Mouse (Mus musculus) midbrain, embryonic 13.5 days (tissue): ENCODE results near the gene Mpg. TPM values are rescaled to one million over a fixed set of nuclear protein-coding genes. Genes with fewer than 3 reads are reported as not detected.
A peak's percentile ranks its signal among the peaks of the same experiment; 100 is the strongest.

Experiments
- ATAC-seq: fragments of 200-750 bp; cut with Nextera tagmentation; 2 replicates; pipeline ENCODE4 v1.8.0; 2017; ENCODE audit warnings: mild to moderate bottlenecking, moderate TSS enrichment, moderate library complexity
- H3K27ac ChIP-seq: fragments of 300-500 bp; sonication (generic); 2 replicates; pipeline ENCODE4 v1.5.1; 2015; ENCODE audit warnings: inconsistent platforms, mild to moderate bottlenecking, moderate library complexity
- H3K27me3 ChIP-seq: fragments of 300-500 bp; sonication (generic); 2 replicates; pipeline ENCODE4 v1.6.1; 2015; ENCODE audit warnings: mild to moderate bottlenecking, inconsistent platforms
- H3K36me3 ChIP-seq: fragments of 300-500 bp; sonication (generic); 2 replicates; pipeline ENCODE4 v1.6.1; 2015; ENCODE audit warnings: mild to moderate bottlenecking, inconsistent platforms
- H3K4me1 ChIP-seq: fragments of 300-500 bp; sonication (generic); replicated peaks from 2 replicates; pipeline ENCODE4 v1.6.1; 2015; ENCODE audit warnings: inconsistent platforms
- H3K4me2 ChIP-seq: fragments of 300-500 bp; sonication (generic); replicated peaks from 2 replicates; pipeline ENCODE4 v1.6.1; 2015; ENCODE audit warnings: moderate library complexity, mild to moderate bottlenecking, inconsistent platforms
- H3K4me3 ChIP-seq: fragments of 300-500 bp; sonication (generic); replicated peaks from 2 replicates; pipeline ENCODE4 v1.5.1; 2015; ENCODE audit warnings: mild to moderate bottlenecking, inconsistent platforms
- H3K9ac ChIP-seq: fragments of 300-500 bp; sonication (generic); replicated peaks from 2 replicates; pipeline ENCODE4 v1.6.1; 2015; ENCODE audit warnings: mild to moderate bottlenecking, inconsistent platforms
- H3K9me3 ChIP-seq: fragments of 300-500 bp; sonication (generic); 2 replicates; pipeline ENCODE4 v1.6.1; 2016; ENCODE audit warnings: mild to moderate bottlenecking, inconsistent platforms
- WGBS: fragments of 180-500 bp; shearing (Covaris S2); methylation state at CpG from one replicate; pipeline ENCODE4 v1.1.7; 2015; 5-methylcytosine and 5-hydroxymethylcytosine counted together
- polyA plus RNA-seq: library from polyadenylated mRNA; unstranded; fragments of >200 nt; fragmentation: Nextera tagmentation; extraction: Ambion mirVana; gene quantifications from 2 replicates; pipeline ENCODE4 v1.2.1, GENCODE M21; 2015

Mpg gene
- polyA plus RNA-seq, 1 experiment from 2014 or later, result 34.1 TPM

DNA sequence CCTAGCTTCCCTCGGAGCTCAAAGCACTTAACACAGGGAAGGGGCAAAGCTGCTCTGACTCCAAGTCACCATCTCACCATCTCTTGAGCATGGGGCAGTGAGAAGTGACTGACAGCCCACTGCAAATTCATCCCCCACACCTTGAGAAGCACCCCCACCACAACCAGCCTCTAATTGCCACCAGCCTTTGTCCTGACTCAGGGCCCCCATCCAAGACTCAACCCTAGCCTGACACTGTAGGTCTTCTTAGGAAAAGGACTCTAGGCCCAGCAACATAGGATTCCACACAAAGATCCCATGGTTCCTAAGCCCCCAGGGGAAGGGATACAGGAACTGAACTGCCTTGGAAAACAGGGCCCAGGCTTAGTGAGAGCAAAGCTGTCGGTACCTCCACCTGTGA, 9.8 kb downstream of the Mpg start:
- peaks cover 59% of the 10 kb centered on the region for H3K36me3 ChIP-seq
- no peak overlapping the region for H3K4me3 ChIP-seq
- 0 out of 2 replicates have a peak, but pooled peaks have one; percentile 10 for ATAC-seq
- no peak overlapping the region for H3K4me2 ChIP-seq
- H3K4me1 ChIP-seq, result peaks cover 23% of the 10 kb centered on the region
- H3K27me3 ChIP-seq, result no peaks in the 10 kb centered on the region
- no peaks in the 10 kb centered on the region for H3K9me3 ChIP-seq
- peak overlapping the region; percentile 72 for H3K27ac ChIP-seq
- peak overlapping the region; percentile 24; the same call in 1 of the 2 replicates for H3K9ac ChIP-seq
- 64% methylated on average over 2 of the region's 2 CpGs for WGBS

DNA sequence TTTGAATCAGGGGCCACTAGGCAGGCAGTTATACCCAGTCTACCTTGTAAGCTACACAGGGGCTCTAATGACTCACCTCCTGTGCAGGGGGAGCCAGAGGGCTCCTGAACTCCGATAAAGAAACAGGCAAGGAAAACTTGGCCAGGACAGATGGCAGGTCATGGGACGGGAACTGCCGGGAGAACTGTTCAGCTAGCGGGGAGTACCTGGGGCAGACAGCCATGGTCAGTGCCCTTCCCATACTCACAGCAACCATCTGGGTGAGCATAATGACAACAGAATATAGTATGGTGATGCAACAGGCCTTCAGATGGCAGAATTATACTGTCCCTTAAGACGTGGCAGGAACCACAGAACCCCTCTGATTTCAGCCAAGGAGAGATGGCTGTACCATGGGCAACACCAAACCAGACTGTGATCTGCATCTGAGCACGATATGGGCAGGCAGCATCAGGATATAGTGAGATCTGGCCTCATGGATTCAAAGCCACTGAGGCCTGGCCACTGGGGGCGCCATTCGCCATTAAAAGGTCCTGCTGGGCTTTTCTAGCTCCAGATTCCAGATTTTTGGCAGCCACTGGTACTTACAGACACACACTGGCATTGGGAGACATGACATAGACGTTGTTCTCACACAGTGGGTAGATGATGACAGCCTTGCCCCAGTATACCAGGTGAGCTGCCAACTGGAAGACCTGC, 10.6 kb downstream of the Mpg start:
- no peak for ATAC-seq
- 61% methylated on average over 9 of the region's 9 CpGs for WGBS
- no peak overlapping the region for H3K4me3 ChIP-seq
- no peaks in the 10 kb centered on the region for H3K27me3 ChIP-seq
- H3K27ac ChIP-seq, result peak overlapping the region; percentile 72; the same call in 1 of the 2 replicates
- peaks cover 23% of the 10 kb centered on the region for H3K4me1 ChIP-seq
- H3K9me3 ChIP-seq, result no peaks in the 10 kb centered on the region
- no peak overlapping the region for H3K4me2 ChIP-seq
- peaks cover 59% of the 10 kb centered on the region for H3K36me3 ChIP-seq
- no peak overlapping the region for H3K9ac ChIP-seq

DNA sequence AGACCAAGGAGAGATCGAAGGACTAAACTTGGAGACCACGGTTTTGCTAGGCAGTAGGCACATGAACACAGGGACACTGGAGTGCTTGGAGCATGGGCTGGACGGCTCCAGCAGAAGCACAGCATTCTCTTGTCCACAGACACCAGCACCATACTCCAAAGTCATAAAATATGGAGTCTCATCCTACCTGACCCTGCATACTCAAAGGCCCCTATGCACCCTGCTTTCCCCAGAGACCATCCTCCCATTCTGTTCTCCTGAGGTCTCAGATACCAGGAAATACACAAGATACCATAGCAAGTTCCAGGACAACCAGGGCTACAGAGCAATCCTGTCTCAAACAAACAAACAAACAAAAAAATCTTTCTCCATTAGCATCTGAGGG, 11.1 kb downstream of the Mpg start:
- no peaks in the 10 kb centered on the region for H3K9me3 ChIP-seq
- peaks cover 23% of the 10 kb centered on the region for H3K4me1 ChIP-seq
- no peak overlapping the region for H3K4me3 ChIP-seq
- no peak overlapping the region for H3K27ac ChIP-seq
- no peak overlapping the region for H3K9ac ChIP-seq
- no peaks in the 10 kb centered on the region for H3K27me3 ChIP-seq
- peaks cover 54% of the 10 kb centered on the region for H3K36me3 ChIP-seq
- ATAC-seq, result no peak
- H3K4me2 ChIP-seq, result no peak overlapping the region
- 96% methylated on average over 3 of the region's 3 CpGs for WGBS

DNA sequence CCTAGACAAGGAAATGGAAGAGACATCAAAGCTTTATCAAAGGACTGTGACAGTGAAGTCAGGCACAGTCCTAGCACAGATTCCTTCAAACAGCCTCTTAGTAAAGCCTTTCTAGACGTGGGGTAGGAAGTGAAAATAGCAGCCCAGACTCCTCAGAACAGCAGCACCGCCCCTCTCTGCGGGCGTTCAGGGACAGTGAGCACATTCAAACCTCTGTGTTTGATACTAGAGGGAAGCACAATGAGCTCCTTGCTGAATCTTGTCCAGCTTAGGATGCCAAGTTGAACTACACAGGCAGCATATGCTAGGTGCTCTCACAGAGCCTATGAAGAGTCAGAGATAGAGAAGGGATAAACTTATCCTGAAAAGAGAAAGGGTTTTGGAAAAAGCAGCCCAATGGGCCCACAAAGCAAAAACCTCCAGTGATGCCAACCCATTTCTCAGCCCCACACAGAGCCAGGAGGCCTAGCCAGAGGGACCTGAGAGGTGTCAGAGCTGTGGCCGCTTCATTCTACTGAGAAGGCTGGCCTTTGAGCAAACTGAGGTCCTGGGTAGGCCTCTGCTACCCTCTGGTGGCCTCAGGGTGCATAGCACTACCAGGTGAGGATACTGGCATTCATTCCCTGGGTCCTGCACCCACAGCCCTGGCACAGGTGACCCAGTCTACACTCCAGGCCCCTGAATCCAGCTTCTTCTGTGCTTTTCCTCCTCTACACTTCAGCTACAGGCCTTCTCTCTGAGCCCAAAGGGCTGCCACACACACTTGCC, 12.0 kb downstream of the Mpg start:
- H3K4me1 ChIP-seq, result peaks cover 23% of the 10 kb centered on the region
- no peaks in the 10 kb centered on the region for H3K27me3 ChIP-seq
- no peak overlapping the region for H3K4me3 ChIP-seq
- ATAC-seq, result peak; percentile 72
- H3K4me2 ChIP-seq, result no peak overlapping the region
- 73% methylated on average over 5 of the region's 5 CpGs for WGBS
- H3K9me3 ChIP-seq, result no peaks in the 10 kb centered on the region
- H3K36me3 ChIP-seq, result peaks cover 45% of the 10 kb centered on the region
- no peak overlapping the region; the same call in 1 of the 2 replicates for H3K9ac ChIP-seq
- no peak overlapping the region for H3K27ac ChIP-seq

DNA sequence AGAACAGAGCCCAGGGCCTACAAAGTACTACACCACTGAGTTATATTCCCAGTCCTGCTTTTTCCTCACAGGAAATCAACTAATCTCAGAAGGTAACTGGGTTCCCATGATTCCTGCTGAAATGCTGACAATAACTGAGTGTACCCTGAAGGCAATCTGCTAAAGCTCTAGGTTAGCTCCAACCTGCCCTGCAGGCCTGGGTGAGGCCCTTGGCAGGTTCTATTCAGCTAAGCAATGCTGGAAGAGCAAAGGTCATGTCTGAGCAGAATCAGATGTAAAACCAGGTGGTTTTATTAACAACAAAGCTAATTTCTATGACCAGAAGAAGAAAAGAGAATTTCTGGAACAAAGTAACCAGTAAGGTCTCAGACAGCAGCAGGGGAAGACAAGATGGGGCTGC, 15.1 kb downstream of the Mpg start:
- H3K4me3 ChIP-seq, result no peak overlapping the region
- peaks cover 49% of the 10 kb centered on the region for H3K36me3 ChIP-seq
- no peak for ATAC-seq
- no peak overlapping the region for H3K4me2 ChIP-seq
- H3K4me1 ChIP-seq, result peaks cover 6% of the 10 kb centered on the region
- no peaks in the 10 kb centered on the region for H3K27me3 ChIP-seq
- H3K9ac ChIP-seq, result no peak overlapping the region
- no peak overlapping the region for H3K27ac ChIP-seq
- no peaks in the 10 kb centered on the region for H3K9me3 ChIP-seq

DNA sequence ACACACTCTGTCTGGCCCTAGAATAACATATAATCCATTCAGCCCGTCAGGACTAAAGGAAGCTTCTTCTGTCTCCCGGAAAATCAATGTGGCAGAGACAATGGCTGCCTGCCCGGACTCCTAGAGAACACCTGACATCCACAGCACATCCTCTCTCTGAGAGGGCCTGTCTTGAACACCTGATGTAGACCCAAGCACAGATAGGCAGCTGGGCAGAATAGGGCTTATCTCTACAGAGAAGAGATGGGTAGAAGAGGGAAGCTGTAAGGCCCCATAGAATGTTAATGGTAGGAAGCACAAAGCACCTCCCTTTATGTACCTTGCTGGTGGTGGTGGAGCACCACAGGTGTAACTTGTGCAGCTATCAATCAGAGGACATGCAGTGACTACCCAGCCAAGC, 15.9 kb downstream of the Mpg start:
- no peak for ATAC-seq
- Histone ChIP-seq H3K27ac (no peak overlapping the region), H3K27me3 (no peaks in the 10 kb centered on the region), H3K36me3 (peaks cover 57% of the 10 kb centered on the region), H3K4me3 (no peak overlapping the region), H3K9me3 (no peaks in the 10 kb centered on the region), H3K9ac (no peak overlapping the region), H3K4me1 (no peaks in the 10 kb centered on the region), H3K4me2 (no peak overlapping the region)
- WGBS, result 88% methylated on average over 3 of the region's 3 CpGs

DNA sequence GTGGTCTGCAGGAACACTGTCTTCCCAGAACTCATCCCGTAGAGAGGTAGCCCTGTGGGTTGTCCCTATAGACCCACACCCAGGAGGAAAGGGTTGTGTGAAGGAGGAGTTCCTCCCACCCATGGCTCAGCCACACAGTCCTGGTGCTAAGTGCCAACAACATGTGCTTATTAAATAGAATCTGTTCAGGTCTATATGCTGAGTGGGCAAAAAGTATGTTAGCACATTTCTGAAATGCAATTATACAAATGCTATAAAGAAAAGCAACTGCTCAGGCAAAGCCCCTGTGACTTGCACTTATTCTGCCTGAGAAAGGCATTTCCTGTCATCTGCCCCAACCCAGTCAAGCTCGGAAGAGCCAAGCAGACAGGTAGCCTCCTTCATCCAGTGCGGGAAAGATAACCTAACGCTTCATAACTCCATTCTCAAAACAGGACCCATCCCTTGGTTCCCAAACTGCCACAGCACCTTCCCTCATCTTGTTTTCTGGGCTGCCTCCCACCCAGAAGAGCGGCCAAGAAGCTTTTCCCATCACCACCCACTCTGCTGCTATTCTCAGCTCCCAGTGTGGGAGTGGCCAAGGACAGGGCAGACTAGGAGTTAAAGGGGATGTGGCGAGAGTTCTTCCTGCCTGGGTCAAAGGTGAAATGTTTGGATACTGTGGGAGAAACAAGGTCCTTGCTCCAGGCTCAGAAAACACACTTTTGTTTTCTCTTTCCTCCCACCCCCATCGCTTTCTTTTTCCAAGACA, 17.1 kb downstream of the Mpg start:
- Histone ChIP-seq H3K27me3 (no peaks in the 10 kb centered on the region), H3K4me3 (no peak overlapping the region), H3K4me2 (no peak overlapping the region), H3K36me3 (peaks cover 64% of the 10 kb centered on the region), H3K9ac (no peak overlapping the region), H3K9me3 (no peaks in the 10 kb centered on the region), H3K4me1 (no peaks in the 10 kb centered on the region), H3K27ac (no peak overlapping the region)
- ATAC-seq, result no peak
- 81% methylated on average over 7 of the region's 7 CpGs for WGBS

DNA sequence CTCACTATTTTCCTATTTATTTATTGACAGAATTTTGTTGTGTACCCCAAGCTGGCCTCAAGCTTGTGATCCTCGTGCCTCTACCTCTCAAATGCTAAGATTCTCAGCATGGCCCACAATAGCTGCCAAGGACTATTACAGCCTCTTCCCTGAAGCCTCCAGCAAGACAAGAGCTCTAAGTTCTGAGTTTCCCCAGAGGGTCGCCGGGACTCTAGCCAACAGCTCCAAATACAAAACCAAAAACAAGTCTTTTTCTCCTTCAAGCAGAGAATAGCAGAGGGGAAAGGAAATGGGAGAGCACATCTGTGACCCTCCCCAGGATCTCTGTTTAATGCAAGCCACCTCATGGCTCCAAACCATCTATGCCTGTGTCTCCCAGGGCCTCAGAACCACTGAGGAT, 17.8 kb downstream of the Mpg start:
- no peak overlapping the region for H3K4me3 ChIP-seq
- H3K9ac ChIP-seq, result no peak overlapping the region; the same call in 1 of the 2 replicates
- no peaks in the 10 kb centered on the region for H3K27me3 ChIP-seq
- no peak for ATAC-seq
- H3K4me1 ChIP-seq, result no peaks in the 10 kb centered on the region
- no peak overlapping the region for H3K4me2 ChIP-seq
- H3K27ac ChIP-seq, result no peak overlapping the region
- no peaks in the 10 kb centered on the region for H3K9me3 ChIP-seq
- peaks cover 64% of the 10 kb centered on the region for H3K36me3 ChIP-seq
- WGBS, result 80% methylated on average over 3 of the region's 3 CpGs

DNA sequence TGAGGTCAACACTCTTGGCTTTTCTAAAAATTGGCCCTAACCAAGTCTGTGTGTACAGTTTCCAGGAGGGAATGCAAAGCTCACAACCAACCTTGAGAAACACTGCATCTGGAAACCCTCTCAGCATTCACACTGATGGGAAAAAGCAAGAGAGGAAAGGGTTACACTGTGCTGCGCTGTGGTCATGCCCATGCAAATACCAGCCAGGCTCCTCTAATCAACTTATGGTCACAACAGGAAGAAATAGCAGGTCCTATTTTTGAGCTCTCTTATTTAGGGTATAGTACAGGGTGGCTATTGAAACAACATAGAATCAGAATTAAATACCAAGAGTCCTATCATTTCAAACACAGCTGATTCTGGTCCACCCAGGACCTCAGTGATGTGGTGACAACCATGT, 18.3 kb downstream of the Mpg start:
- no peak overlapping the region for H3K4me2 ChIP-seq
- ATAC-seq, result no peak
- no peak overlapping the region; the same call in 1 of the 2 replicates for H3K9ac ChIP-seq
- no peaks in the 10 kb centered on the region for H3K9me3 ChIP-seq
- H3K27ac ChIP-seq, result no peak overlapping the region
- H3K4me3 ChIP-seq, result no peak overlapping the region
- no peaks in the 10 kb centered on the region for H3K27me3 ChIP-seq
- 97% methylated on average over 1 of the region's 1 CpGs for WGBS
- H3K4me1 ChIP-seq, result no peaks in the 10 kb centered on the region
- peaks cover 65% of the 10 kb centered on the region for H3K36me3 ChIP-seq

DNA sequence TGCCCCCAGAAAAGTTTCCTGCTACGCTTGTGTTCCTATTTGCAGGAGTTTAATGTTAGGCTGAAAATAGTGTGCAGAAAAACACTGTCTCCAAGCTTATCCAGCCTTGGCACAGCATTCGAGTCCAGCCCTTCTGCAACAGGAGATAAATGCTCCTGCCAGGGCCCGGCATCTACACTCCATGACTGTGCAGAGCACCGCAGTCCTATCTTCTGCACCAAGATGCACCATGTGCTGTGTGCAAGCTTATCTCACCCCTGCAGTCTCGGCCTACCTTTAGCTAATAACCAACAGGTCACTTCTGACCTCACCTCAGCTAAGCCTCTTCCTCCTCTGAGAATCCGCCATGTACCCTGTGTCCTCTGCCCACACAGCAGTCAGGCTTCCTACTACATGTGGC, 19.3 kb downstream of the Mpg start:
- H3K9me3 ChIP-seq, result no peaks in the 10 kb centered on the region
- no peaks in the 10 kb centered on the region for H3K27me3 ChIP-seq
- no peak overlapping the region for H3K27ac ChIP-seq
- no peak overlapping the region for H3K4me2 ChIP-seq
- no peak for ATAC-seq
- no peak overlapping the region for H3K4me3 ChIP-seq
- no peaks in the 10 kb centered on the region for H3K4me1 ChIP-seq
- H3K9ac ChIP-seq, result no peak overlapping the region
- WGBS, result 96% methylated on average over 6 of the region's 6 CpGs
- H3K36me3 ChIP-seq, result peaks cover 65% of the 10 kb centered on the region

DNA sequence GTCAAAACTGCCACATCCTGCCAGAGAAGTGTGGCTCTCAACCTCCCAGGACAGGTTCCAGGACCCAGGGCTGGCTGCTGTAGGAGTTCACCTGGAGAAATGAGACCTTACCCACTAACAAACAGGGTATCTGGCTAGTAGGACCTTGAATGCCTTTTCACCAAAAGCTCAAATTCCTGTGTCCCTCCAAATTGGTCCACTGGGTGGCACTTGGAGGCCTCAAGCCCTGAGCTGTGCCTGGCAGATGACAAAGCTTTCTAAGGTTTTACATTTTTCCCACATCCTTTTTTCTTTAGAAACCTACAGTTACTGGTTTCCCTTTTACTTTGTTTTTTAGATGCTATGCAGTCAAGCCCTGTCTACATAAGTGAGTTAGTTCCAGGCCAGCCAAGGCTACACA, 20.8 kb downstream of the Mpg start:
- no peaks in the 10 kb centered on the region for H3K9me3 ChIP-seq
- peaks cover 63% of the 10 kb centered on the region for H3K36me3 ChIP-seq
- H3K4me2 ChIP-seq, result no peak overlapping the region
- H3K27me3 ChIP-seq, result no peaks in the 10 kb centered on the region
- H3K4me3 ChIP-seq, result no peak overlapping the region
- ATAC-seq, result no peak
- no peak overlapping the region for H3K9ac ChIP-seq
- no peaks in the 10 kb centered on the region for H3K4me1 ChIP-seq
- H3K27ac ChIP-seq, result no peak overlapping the region

DNA sequence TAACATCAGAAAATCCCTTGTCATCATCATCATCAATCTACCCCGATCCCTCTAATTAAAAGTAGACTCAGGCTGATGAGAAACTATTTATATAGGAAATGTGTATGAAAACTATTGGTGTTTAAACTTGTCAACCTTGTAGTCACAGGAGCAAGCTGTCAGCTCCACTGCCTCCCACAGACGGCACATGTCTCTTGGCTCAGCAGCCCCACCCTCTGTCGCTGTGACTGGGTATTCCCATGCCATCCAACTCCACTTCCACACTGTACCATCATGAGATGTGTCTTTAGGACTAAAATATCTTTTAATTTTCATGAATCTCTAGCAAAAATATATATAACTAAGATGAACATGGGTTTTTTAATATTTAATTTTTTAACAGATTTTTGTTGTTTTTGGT, 22.0 kb downstream of the Mpg start:
- H3K9me3 ChIP-seq, result no peaks in the 10 kb centered on the region
- H3K4me1 ChIP-seq, result no peaks in the 10 kb centered on the region
- H3K36me3 ChIP-seq, result peaks cover 75% of the 10 kb centered on the region
- WGBS, result 90% methylated on average over 3 of the region's 3 CpGs
- no peak overlapping the region for H3K27ac ChIP-seq
- no peaks in the 10 kb centered on the region for H3K27me3 ChIP-seq
- H3K4me3 ChIP-seq, result no peak overlapping the region
- H3K4me2 ChIP-seq, result no peak overlapping the region
- H3K9ac ChIP-seq, result no peak overlapping the region
- ATAC-seq, result no peak
